Mouse (Mus musculus): Measurements from ENCODE around the gene Mtmr11. TPM values are rescaled to one million over a fixed set of nuclear protein-coding genes. Genes with fewer than 3 reads are reported as not detected.

Gene Mtmr11
- polyA plus RNA-seq, 1 experiment from 2014 or later, result 33.6 TPM

DNA sequence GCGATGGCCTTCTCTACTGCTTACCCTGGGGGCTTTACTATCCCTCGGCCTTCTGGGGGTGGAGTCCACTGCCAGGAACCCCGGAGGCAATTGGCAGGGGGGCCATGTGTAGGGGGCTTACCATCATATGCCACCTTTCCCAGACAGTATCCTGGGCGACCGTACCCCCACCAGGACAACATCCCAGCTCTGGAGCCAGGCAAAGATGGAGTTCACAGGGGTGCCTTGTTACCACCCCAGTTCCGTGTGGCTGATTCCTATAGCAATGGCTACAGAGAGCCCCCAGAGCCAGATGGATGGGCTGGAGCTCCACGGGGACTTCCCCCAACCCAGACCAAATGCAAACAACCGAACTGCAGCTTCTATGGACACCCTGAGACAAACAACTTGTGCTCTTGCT lies 6.3 kb upstream of the Mtmr11 start:
- H3K4me1 ChIP-seq, result peaks cover 9% of the 10 kb centered on the region
- no peak overlapping the region for H3K27ac ChIP-seq
- no peak overlapping the region for H3K9ac ChIP-seq
- no peaks in the 10 kb centered on the region for H3K9me3 ChIP-seq
- H3K4me3 ChIP-seq, result no peak overlapping the region
- no peak for ATAC-seq (ENCODE audit: insufficient number of reproducible peaks, low FRiP score, low TSS enrichment, low read depth)
- no peak overlapping the region for H3K4me2 ChIP-seq
- 79% methylated on average over 8 of the region's 8 CpGs for WGBS
- H3K27me3 ChIP-seq, result no peaks in the 10 kb centered on the region
- H3K36me3 ChIP-seq, result peaks cover 60% of the 10 kb centered on the region

GRCm38 (mm10) chr3:96159820-96160219 lies 2.0 kb upstream of the Mtmr11 start:
- no peak for ATAC-seq (ENCODE audit: insufficient number of reproducible peaks, low FRiP score, low TSS enrichment, low read depth)
- no peaks in the 10 kb centered on the region for H3K27me3 ChIP-seq
- 71% methylated on average over 4 of the region's 4 CpGs for WGBS
- H3K9ac ChIP-seq, result no peak overlapping the region
- peak overlapping the region; percentile 95 for H3K27ac ChIP-seq
- H3K36me3 ChIP-seq, result peaks cover 22% of the 10 kb centered on the region
- peaks cover 29% of the 10 kb centered on the region for H3K4me1 ChIP-seq
- no peaks in the 10 kb centered on the region for H3K9me3 ChIP-seq
- H3K4me3 ChIP-seq, result 0 out of 2 replicates have a peak overlapping the region, but pooled peaks have one; percentile 55
- peak overlapping the region; percentile 83; the same call in 1 of the 2 replicates for H3K4me2 ChIP-seq

DNA sequence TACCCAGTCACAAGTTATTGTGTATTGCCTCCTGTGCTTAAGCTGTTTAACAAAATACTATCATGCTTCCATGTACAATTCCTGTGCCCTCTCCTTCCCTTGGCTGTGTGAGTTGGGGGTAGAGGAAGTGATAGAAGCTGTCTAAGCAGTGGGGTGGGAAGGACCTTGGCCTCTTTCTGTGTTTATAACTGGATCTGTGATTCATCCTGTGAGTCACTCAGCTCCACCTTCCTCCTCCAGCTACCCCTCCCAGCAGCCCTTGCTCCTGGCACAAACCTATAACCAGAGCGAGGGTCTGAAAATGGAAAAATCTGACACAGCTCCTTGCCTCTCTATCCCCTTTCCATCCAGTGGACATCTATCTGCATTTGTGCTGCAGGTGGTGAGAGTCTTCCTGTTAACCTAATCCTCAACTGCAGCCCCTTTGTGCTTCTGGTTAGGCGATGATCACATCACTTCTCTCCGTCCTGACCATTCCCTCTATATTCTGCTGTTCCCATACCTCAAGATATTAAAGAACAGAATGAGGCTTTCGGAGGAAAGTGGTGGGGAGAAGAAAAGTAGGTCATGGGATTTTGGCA lies 1.5 kb upstream of the Mtmr11 start:
- WGBS, result 28% methylated on average over 4 of the region's 4 CpGs
- Histone ChIP-seq H3K27me3 (no peaks in the 10 kb centered on the region), H3K9me3 (no peaks in the 10 kb centered on the region), H3K4me1 (peaks cover 29% of the 10 kb centered on the region), H3K4me2 (peak overlapping the region; percentile 83), H3K4me3 (peak overlapping the region; percentile 55), H3K27ac (peak overlapping the region; percentile 95), H3K9ac (0 out of 2 replicates have a peak overlapping the region, but pooled peaks have one; percentile 10), H3K36me3 (peaks cover 20% of the 10 kb centered on the region)
- no peak for ATAC-seq (ENCODE audit: insufficient number of reproducible peaks, low FRiP score, low TSS enrichment, low read depth)

DNA sequence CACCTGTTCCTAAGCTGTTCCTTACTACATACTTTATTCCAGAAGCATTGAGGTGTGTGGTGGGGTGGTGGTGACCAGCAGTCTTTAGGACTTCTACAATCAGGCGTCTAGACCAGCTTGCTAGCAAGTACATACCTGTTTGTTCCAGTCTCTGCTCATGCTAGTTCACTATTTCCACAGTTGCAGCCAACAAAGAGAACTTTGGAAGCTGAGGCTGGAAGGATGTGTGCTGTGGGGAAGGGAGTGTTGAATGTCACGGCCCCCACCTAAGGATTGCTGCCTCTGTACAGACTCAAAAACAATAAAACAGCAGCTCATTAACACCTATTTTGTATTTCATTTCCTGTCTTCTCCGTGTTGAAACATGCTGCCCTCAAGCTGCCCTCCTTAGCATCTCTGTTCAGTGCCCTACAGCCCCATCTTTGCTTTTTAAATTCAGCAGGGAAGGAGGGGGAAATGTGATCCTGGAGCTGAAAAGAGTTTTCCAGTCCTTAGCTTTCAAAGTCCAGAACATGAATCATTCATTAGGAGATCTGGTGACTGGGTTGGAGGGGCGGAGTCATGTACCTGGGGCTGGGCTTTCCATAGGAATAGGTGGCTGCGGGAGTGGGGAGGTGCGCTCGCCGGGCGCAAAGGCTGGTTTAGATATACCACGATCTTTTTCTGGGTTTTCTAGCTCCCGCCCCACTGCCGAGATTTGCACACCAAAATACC lies 844 bp upstream of the Mtmr11 start:
- H3K27ac ChIP-seq, result peak overlapping the region; percentile 95
- H3K4me1 ChIP-seq, result peaks cover 29% of the 10 kb centered on the region
- peaks cover 14% of the 10 kb centered on the region for H3K36me3 ChIP-seq
- H3K9ac ChIP-seq, result peak overlapping the region; percentile 56
- peak overlapping the region; percentile 83 for H3K4me2 ChIP-seq
- H3K9me3 ChIP-seq, result no peaks in the 10 kb centered on the region
- peak overlapping the region; percentile 55 for H3K4me3 ChIP-seq
- WGBS, result under 1% methylated on average over 12 of the region's 12 CpGs
- ATAC-seq (ENCODE audit: insufficient number of reproducible peaks, low FRiP score, low TSS enrichment, low read depth), result peak; percentile 86
- H3K27me3 ChIP-seq, result no peaks in the 10 kb centered on the region

DNA sequence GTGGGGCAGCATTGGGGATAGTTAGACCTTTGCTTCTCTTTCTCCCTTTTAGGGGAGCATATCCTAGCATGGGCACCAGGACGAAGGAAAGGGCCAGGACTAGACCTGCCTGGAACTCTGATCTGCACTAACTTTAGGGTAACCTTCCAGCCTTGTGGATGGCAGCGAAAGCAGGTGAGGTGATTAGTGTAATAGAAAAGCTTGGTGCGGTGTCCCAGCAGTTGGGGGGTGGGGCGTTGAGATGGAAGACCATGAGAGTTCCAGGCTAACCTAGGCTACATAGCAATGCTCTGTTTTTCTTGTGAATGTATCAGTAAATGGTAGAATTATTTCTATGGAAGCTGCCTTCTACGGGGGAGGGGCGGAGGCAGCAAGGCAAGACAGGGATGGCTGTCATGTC lies 1.2 kb downstream of the Mtmr11 start:
- H3K9ac ChIP-seq, result no peak overlapping the region

GRCm38 (mm10) chr3:96168466-96169158 lies 6.8 kb downstream of the Mtmr11 start:
- Histone ChIP-seq H3K27me3 (no peaks in the 10 kb centered on the region), H3K4me2 (no peak overlapping the region), H3K27ac (peak overlapping the region; percentile 18; the same call in 1 of the 2 replicates), H3K9me3 (no peaks in the 10 kb centered on the region), H3K4me3 (no peak overlapping the region), H3K4me1 (peaks cover 22% of the 10 kb centered on the region), H3K36me3 (peaks cover 31% of the 10 kb centered on the region), H3K9ac (no peak overlapping the region)
- 81% methylated on average over 12 of the region's 12 CpGs for WGBS
- no peak for ATAC-seq (ENCODE audit: insufficient number of reproducible peaks, low FRiP score, low TSS enrichment, low read depth)

More for the DNA sequence above, 1.2 kb downstream of the Mtmr11 start:
- H3K27ac ChIP-seq, result peak overlapping the region; percentile 95
- 89% methylated on average over 6 of the region's 6 CpGs for WGBS
- H3K4me3 ChIP-seq, result peak overlapping the region; percentile 55
- H3K27me3 ChIP-seq, result no peaks in the 10 kb centered on the region
- no peaks in the 10 kb centered on the region for H3K9me3 ChIP-seq
- ATAC-seq (ENCODE audit: insufficient number of reproducible peaks, low FRiP score, low TSS enrichment, low read depth), result no peak
- H3K36me3 ChIP-seq, result peaks cover 8% of the 10 kb centered on the region; the same call in 1 of the 2 replicates
- peaks cover 29% of the 10 kb centered on the region for H3K4me1 ChIP-seq
- H3K4me2 ChIP-seq, result peak overlapping the region; percentile 83

DNA sequence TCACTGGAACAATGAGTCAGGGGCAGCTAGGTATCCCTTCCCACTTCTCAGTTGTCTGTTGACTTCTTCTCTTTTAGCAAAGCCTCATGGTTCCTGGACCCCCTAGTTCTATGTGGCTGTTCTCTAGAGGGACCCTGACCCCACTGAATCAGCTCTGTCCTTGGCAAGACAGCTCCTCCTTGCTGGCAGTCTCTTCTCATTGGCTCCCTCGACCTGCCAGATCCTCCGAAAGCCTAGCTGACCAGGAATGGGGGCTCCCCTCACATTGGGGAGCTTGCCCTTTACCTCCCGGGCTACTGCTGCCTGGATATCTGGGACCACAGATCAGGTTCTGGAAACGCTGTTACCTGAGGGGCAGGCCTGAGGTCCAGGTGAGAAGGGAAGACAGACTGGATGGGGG lies 8.5 kb downstream of the Mtmr11 start:
- no peak for ATAC-seq (ENCODE audit: insufficient number of reproducible peaks, low FRiP score, low TSS enrichment, low read depth)
- Histone ChIP-seq H3K27ac (no peak overlapping the region; the same call in 1 of the 2 replicates), H3K4me3 (no peak overlapping the region), H3K4me2 (no peak overlapping the region), H3K9me3 (no peaks in the 10 kb centered on the region), H3K27me3 (no peaks in the 10 kb centered on the region), H3K9ac (no peak overlapping the region), H3K36me3 (peaks cover 39% of the 10 kb centered on the region), H3K4me1 (peaks cover 27% of the 10 kb centered on the region)
- 85% methylated on average over 4 of the region's 4 CpGs for WGBS

DNA sequence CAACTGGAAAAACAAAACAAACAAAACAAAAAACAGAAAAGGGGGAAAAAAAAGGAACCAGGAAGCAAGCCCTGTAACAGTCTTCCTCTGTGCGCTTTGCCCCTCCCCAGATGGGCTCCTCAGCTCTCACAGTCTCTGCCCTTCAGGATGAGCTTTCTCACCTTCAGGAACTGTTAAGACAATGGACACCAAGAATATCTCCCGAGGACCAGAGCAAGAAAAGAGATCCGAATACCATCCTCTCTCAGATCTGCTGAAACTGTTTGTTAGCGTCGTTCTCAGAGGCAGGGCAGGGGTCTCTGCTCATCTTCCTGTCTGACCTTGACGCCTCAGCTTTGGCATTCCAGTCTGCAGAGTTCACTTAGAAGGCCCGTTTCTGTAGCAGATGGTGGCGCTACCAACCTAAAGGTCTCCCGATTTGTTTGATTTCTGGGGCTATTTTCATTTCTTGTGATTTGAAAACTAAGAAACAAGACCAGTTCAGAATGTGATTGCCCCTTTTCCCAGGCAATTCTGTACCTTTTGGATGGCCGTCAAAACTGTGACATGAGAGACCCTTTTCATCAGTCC lies 9.3 kb downstream of the Mtmr11 start:
- Histone ChIP-seq H3K4me2 (peak overlapping the region; percentile 91), H3K9me3 (no peaks in the 10 kb centered on the region), H3K36me3 (peaks cover 45% of the 10 kb centered on the region), H3K9ac (no peak overlapping the region), H3K4me1 (peaks cover 28% of the 10 kb centered on the region), H3K4me3 (peak overlapping the region; percentile 88), H3K27ac (peak overlapping the region; percentile 99), H3K27me3 (no peaks in the 10 kb centered on the region)
- 71% methylated on average over 10 of the region's 10 CpGs for WGBS
- ATAC-seq (ENCODE audit: insufficient number of reproducible peaks, low FRiP score, low TSS enrichment, low read depth), result no peak

- H3K9ac ChIP-seq, result peak overlapping the region; percentile 74
- peaks cover 28% of the 10 kb centered on the region for H3K4me1 ChIP-seq
- H3K27ac ChIP-seq, result peak overlapping the region; percentile 99
- H3K4me2 ChIP-seq, result peak overlapping the region; percentile 91
- H3K9me3 ChIP-seq, result no peaks in the 10 kb centered on the region
- WGBS, result 16% methylated on average over 18 of the region's 18 CpGs
- peaks cover 52% of the 10 kb centered on the region for H3K36me3 ChIP-seq
- no peaks in the 10 kb centered on the region for H3K27me3 ChIP-seq
- peak overlapping the region; percentile 88 for H3K4me3 ChIP-seq
- ATAC-seq (ENCODE audit: insufficient number of reproducible peaks, low FRiP score, low TSS enrichment, low read depth), result no peak; the same call in 1 of the 2 replicates
Measured at GRCm38 (mm10) chr3:96171583-96172196, 9.9 kb downstream of the Mtmr11 start.

DNA sequence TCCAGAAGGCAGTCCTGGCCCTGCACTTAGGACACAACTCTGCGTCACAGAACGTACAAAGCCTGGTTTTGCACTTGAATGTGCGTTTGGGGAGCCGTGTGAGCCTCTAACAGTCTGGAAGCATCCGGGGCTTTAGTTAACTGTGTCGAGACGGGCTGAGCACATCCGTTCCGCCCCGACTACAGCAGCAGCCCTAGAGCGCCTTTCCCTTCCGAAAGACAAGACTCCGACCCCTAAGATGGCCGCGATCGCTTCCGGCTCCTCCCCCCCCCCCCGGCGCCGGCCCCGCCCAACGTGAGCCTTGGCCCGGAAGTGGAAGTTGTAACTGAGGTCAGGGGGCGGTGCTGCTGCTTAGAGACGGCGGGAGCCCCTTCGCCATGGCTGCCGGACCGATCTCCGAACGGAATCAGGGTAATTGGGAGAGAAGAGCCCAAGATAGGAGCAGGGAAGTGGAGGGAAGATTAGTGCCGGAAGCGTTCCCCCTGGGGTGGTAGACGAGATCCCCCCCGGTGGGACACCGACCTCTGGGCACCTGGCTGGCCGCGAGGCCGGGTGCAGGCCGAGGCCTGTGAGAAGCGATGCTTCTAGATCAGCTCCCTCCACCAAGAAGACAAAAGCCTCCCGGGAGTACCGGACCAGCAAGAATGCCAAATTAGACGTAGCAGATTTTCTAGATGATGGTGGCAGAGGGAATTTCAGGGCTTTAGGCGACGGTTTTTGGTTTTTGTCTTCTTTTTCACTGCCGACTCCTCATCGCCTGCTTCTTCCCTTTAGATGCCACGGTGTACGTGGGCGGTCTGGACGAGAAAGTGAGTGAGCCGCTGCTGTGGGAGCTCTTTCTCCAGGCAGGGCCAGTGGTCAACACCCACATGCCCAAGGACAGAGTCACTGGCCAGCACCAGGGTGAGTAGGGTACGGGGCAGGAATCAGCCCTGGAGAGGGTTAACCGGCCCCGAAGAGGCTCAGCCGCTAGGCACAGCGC lies 10.7 kb downstream of the Mtmr11 start, which contains the start of gene Sf3b4:
Gene Sf3b4, plus strand, starts transcription at position 136 of the 982 bp plus-strand sequence.
- WGBS, result under 1% methylated on average over 57 of the region's 58 CpGs
- peaks cover 28% of the 10 kb centered on the region for H3K4me1 ChIP-seq
- ATAC-seq (ENCODE audit: insufficient number of reproducible peaks, low FRiP score, low TSS enrichment, low read depth), result peak; percentile 91
- no peaks in the 10 kb centered on the region for H3K9me3 ChIP-seq
- H3K27ac ChIP-seq, result peak within 1 kb of the TSS; percentile 99
- peak within 1 kb of the TSS; percentile 91 for H3K4me2 ChIP-seq
- peak within 1 kb of the TSS; percentile 88 for H3K4me3 ChIP-seq
- H3K9ac ChIP-seq, result peak within 1 kb of the TSS; percentile 83
- H3K27me3 ChIP-seq, result no peaks in the 10 kb centered on the region
- H3K36me3 ChIP-seq, result peaks cover 57% of the 10 kb centered on the region
